Mouse (Mus musculus): ENCODE results near the gene Ces2b.
"Not testable (repeated sequence)": the region's sequence is repeated elsewhere in the genome, so short reads cannot be mapped to it uniquely, and the experiment has no call there.

Gene Ces2b

DNA sequence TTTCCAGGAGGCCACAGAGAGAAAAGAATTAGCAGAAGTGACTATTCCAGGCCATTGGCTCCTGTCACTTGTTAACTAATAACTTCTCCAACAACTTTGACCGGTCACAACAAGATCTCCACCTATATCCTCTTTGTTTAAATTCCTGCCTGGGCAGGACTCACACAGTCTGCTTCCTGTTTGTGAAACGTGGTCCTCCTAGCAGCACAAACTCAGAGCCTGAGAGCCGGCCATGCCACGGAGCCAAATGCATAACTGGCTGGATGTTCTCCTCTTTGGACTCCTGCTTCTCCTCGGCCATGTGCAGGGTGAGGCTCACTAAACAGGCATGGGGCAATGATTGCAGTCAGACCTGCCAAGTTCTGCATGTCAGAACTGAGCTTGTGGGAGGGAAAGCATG lies at the start of gene Ces2b:
TSS of gene Ces2b (plus strand) at position 133 of the 400 bp plus-strand sequence.
- no peak for DNase-seq

- no peak for DNase-seq
Measured at GRCm38 (mm10) chr8:104787049-104787448, 44.3 kb upstream of the Ces2b start.

- DNase-seq, result no peak
Measured at GRCm38 (mm10) chr8:104788929-104789328, 42.4 kb upstream of the Ces2b start.

DNA sequence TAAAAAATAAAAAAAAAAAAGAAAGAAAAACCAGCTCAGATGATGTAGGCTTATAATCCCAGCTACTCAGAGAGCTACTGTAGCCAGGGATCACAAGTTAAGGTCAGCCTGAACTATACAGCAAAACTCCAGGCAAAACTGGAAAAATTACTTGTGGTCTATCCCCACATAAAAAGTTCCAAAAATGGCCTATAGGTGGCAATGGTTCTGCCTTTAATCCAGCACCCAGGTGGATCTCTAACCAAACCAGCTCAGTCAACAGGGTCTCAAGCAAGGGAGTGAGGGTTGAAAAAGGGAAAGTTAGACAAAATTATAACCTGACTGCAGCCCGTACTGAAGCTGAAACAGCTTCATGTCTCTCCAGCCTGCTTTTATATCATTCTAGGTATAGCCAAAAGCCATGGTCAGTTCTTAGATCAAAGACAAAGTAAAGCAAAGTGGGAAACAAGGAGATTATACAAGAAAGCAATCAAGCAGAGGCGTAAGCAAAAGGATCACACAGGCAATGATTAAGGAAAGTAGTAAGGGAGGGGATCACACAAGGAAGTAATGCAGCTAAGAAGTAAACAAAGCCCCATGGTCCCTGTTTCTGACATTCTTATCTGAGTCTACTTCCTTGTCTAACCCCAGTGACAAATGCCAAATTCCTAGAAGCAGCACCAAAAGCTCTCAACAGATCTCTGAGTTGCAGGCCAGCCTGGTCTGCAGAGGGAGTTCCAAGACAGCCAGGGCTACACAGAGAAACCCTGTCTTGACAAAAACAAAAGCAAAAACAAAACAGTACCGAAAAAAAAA lies 41.3 kb upstream of the Ces2b start:
- no peak for DNase-seq

GRCm38 (mm10) chr8:104799385-104799784 lies 32.0 kb upstream of the Ces2b start:
- no peak for DNase-seq

DNA sequence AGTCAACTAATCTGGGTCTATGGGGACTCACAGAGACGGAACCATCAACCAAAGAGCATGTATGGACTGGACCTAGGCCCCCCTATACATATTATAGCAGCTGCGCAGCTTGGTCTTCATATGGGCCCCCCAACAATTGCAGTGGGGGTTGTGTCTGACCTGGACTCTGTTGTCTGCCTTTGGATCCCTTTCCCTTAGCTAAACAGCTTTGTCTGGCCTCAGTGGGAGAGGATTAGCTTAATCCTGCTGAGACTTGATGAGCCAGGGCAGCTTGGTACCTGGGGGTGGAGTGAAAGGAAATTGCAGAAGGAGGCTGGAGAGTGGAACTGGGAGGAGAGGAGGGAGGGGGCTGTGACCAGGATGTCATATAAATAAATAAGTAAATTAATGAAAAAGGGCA lies 25.2 kb upstream of the Ces2b start:
- DNase-seq, result no peak

DNA sequence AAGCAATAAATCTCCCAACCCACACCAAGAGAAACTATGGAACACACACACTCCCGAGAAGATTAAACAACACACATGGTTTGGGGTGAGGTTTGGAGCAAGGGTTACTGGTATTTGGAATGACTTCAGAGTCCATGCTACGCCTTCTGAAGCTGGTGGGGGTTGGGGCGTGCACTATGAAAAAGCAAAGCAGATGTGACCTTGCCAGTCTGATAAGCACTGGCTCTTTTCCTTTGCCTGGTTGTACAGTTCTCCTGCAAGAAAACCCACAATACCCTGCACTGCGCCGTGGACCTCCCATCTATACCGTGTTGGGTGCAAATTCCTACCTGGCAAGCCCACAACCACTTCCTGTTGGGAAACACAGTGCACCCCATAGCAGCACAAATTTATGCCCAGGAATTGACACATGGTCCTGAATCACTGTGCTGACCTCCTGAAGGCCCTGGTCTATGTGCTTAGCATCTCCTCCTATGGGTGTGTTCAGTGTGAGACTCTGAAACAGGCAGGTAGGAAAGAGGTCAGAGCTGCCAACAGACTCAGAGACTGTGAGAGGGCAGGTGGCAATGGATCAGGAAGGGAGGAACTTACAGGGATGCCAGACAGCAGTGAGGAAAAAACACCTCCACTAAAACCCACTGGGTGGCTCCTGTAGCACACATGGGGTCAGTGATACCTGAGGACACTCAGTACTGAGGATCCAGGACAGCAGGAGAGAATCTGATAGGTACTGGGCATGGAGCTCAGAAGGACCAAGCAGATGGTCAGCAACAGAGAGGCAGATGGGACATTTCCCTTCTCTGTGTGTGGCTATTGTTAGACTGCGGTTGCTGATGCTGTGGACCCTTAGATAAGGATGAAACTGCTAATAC lies 22.6 kb upstream of the Ces2b start:
- DNase-seq, result no peak

- DNase-seq, result no peak
Measured at GRCm38 (mm10) chr8:104809436-104809835, 21.9 kb upstream of the Ces2b start.

DNA sequence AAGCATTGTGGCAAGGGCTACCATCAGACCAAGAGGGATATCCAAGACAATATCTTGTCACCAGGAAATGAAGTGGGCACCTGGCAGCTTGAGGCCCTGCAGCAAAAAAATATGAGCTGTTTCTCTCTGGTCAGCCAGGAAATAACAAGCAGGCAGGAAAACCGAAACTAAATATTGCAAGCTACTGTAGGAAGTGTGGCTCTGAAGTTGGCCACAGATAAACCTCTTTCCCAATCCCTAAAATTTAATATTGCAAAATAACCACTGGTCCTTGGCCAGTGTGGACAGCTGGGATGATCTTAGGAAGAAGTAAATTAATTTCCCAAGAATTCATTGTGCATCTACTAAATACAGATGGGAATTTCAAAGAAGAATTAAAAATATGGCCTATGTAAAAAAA lies 4.5 kb upstream of the Ces2b start:
- no peak for DNase-seq

DNA sequence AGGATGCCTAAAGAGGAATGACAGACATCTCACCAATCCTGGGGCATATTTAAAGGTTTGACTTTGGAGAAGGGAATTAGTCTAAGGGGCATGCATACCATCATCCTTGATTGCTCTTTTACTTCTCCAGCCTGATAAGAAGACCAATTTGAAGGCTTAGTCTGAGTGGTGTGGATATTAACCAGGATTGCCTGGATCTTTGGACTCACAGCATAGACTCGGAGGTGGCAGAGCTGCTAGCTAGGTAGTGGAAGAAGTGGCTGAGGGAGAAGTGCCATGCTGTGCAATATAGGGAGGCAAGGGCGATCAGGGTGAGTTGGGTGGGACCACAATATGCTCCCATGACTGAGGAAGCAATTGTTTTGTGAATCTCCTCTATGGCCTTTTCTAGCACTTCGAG lies 3.2 kb upstream of the Ces2b start:
- DNase-seq, result no peak

- no peak for DNase-seq
Measured at GRCm38 (mm10) chr8:104841360-104842078, 10.1 kb downstream of the Ces2b start.

- DNase-seq, result no peak
Measured at GRCm38 (mm10) chr8:104846831-104847230, 15.5 kb downstream of the Ces2b start, which contains the start of gene Ces2c. Gene Ces2c, plus strand, starts transcription at chr8:104847068.

DNA sequence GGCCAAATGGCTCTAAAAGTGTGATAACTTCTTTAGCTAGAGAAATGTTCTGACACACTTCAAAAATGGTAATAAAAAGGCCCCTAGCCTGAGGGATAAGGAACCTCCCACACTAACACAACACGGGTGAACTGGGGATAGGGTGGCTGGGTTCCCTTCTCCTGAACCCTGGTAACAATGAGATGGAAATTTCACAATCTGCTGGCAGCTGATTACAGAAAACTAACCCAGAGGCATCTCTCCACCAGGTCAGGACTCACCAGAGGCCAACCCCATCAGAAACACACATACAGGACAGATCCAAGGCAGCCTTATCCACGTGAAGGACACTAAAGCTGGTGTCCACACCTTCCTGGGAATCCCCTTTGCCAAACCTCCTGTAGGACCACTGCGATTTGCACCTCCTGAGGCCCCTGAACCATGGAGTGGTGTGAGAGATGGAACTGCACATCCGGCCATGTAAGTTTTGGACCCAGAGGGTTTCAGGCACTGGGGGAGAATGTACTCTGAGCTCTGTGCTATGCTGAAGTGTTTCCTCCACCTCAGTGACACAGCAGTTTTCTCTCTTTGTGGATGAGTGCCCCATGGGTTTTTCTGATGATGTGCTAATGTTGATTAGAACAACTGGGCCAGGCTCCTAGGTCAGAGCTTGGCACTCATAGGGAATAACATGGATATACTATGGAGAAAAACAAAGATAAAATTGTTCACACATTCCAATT lies 16.5 kb downstream of the Ces2b start:
- DNase-seq, result no peak

DNA sequence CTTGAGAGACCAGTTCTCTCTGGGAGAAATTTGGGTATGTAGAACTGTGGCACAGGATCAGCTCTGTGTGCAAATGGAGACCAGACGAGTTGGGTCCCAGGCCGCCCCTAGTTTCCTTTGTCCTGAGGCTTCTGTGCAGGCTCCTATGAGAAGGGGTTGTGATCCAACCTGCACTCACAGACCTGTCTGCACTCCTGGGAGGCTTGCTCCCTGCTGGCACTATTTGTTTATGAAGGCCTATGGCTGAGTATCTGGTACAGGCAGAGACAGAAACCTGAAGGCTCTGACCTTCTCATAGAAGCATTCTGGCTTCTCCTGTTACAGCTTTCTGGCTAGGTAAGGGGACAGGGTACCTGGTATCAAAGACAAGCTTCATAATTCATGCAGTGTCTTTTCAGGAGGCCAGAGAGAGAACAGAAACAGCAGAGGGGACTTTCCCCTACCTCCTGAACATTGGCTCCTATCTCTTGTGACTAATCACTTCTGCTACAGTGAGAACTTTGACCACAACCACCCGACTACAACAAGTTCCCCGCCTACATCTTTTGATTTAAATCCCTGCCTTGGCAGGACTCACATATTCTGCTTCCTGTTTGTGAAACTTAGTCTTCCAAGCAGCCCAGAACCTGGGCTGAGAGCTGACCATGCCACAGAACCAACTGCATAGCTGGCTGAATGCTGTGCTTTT lies 35.6 kb downstream of the Ces2b start:
- not testable (repeated sequence) for DNase-seq

DNA sequence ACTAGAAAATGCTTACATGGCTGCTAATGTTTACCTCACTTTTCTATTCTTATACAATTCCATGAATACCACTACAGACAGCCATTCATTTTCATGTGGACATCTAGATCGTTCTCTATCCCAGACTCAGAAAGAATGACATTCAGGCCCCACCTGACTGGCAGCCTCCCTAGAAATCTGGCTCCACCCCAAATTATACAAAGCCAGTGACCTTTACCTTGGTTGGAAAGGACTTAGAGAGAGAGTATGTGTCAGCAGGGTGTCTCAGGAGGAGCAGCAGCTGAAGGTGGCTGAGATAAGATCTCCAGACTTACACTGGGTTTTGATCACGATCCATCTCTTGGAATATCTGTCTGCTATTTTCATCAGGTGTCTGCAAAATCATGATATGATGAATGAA lies 37.5 kb downstream of the Ces2b start:
- not testable (repeated sequence) for DNase-seq

DNA sequence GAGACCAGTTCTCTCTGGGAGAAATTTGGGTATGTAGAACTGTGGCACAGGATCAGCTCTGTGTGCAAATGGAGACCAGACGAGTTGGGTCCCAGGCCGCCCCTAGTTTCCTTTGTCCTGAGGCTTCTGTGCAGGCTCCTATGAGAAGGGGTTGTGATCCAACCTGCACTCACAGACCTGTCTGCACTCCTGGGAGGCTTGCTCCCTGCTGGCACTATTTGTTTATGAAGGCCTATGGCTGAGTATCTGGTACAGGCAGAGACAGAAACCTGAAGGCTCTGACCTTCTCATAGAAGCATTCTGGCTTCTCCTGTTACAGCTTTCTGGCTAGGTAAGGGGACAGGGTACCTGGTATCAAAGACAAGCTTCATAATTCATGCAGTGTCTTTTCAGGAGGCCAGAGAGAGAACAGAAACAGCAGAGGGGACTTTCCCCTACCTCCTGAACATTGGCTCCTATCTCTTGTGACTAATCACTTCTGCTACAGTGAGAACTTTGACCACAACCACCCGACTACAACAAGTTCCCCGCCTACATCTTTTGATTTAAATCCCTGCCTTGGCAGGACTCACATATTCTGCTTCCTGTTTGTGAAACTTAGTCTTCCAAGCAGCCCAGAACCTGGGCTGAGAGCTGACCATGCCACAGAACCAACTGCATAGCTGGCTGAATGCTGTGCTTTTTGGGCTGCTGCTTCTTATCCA lies 55.0 kb downstream of the Ces2b start:
- not testable (repeated sequence) for DNase-seq

All from right cerebral cortex, postnatal 4 days (tissue).